Mouse (Mus musculus): ENCODE measurements around the gene Map3k14. TPM values are rescaled to one million over a fixed set of nuclear protein-coding genes. Genes with fewer than 3 reads are reported as not detected.
A peak's percentile ranks its signal among the peaks of the same experiment; 100 is the strongest.

Map3k14 gene
- polyA plus RNA-seq, 1 experiment from 2014 or later: 4.8 TPM

GRCm38 (mm10) chr11:103218517-103218901 lies 48.8 kb downstream of the Map3k14 start:
- H3K27ac ChIP-seq (replicated peaks): peak overlapping the region; percentile 84
- peaks cover 8% of the 10 kb centered on the region for H3K4me1 ChIP-seq (replicated peaks)
- H3K9me3 ChIP-seq: no peaks in the 10 kb centered on the region
- peak; percentile 25; the same call in 1 of the 2 replicates for ATAC-seq (ENCODE audit: low FRiP score, low read depth)
- WGBS: 25% methylated on average over 6 of the region's 6 CpGs
- H3K9ac ChIP-seq: peak overlapping the region; percentile 84
- peak overlapping the region; percentile 99 for H3K4me2 ChIP-seq
- peaks cover 6% of the 10 kb centered on the region; the same call in 1 of the 2 replicates for H3K36me3 ChIP-seq
- H3K4me3 ChIP-seq: peak overlapping the region; percentile 59
- H3K27me3 ChIP-seq: no peaks in the 10 kb centered on the region; the same call in 1 of the 2 replicates

GRCm38 (mm10) chr11:103217790-103218516 lies 49.3 kb downstream of the Map3k14 start, which contains the start of gene Spata32:
TSS of gene Spata32 (minus strand) at chr11:103218432.
- Histone ChIP-seq H3K36me3 (peaks cover 6% of the 10 kb centered on the region; the same call in 1 of the 2 replicates), H3K4me3 (peak within 1 kb of the TSS; percentile 59), H3K4me2 (peak within 1 kb of the TSS; percentile 99), H3K27ac (replicated peaks) (peak within 1 kb of the TSS; percentile 84), H3K4me1 (replicated peaks) (peaks cover 8% of the 10 kb centered on the region), H3K27me3 (no peaks in the 10 kb centered on the region; the same call in 1 of the 2 replicates), H3K9me3 (no peaks in the 10 kb centered on the region), H3K9ac (peak within 1 kb of the TSS; percentile 84)
- WGBS: under 1% methylated on average over 45 of the region's 45 CpGs
- peak; percentile 90 for ATAC-seq (ENCODE audit: low FRiP score, low read depth)

- Histone ChIP-seq H3K9me3 (no peaks in the 10 kb centered on the region), H3K36me3 (no peaks in the 10 kb centered on the region), H3K4me2 (no peak overlapping the region), H3K27me3 (no peaks in the 10 kb centered on the region; the same call in 1 of the 2 replicates), H3K4me3 (no peak overlapping the region), H3K27ac (replicated peaks) (no peak overlapping the region), H3K9ac (no peak overlapping the region), H3K4me1 (replicated peaks) (peaks cover 8% of the 10 kb centered on the region)
- WGBS: 63% methylated on average over 1 of the region's 1 CpGs
- no peak for ATAC-seq (ENCODE audit: low FRiP score, low read depth)
Measured at GRCm38 (mm10) chr11:103215355-103215754, 51.9 kb downstream of the Map3k14 start.

GRCm38 (mm10) chr11:103213712-103214111 lies 53.6 kb downstream of the Map3k14 start:
- no peak overlapping the region for H3K9ac ChIP-seq
- H3K4me2 ChIP-seq: no peak overlapping the region
- peaks cover 7% of the 10 kb centered on the region for H3K4me1 ChIP-seq (replicated peaks)
- no peaks in the 10 kb centered on the region for H3K36me3 ChIP-seq
- H3K9me3 ChIP-seq: no peaks in the 10 kb centered on the region
- no peak overlapping the region for H3K4me3 ChIP-seq
- no peak overlapping the region for H3K27ac ChIP-seq (replicated peaks)
- no peak for ATAC-seq (ENCODE audit: low FRiP score, low read depth)
- 85% methylated on average over 5 of the region's 5 CpGs for WGBS
- no peaks in the 10 kb centered on the region; the same call in 1 of the 2 replicates for H3K27me3 ChIP-seq

GRCm38 (mm10) chr11:103210291-103210690 lies 57.0 kb downstream of the Map3k14 start:
- no peak for ATAC-seq (ENCODE audit: low FRiP score, low read depth)
- Histone ChIP-seq H3K9me3 (no peaks in the 10 kb centered on the region), H3K27me3 (no peaks in the 10 kb centered on the region), H3K4me3 (no peak overlapping the region), H3K9ac (no peak overlapping the region), H3K36me3 (no peaks in the 10 kb centered on the region), H3K27ac (replicated peaks) (no peak overlapping the region), H3K4me2 (no peak overlapping the region), H3K4me1 (replicated peaks) (no peaks in the 10 kb centered on the region)
- WGBS: 71% methylated on average over 8 of the region's 8 CpGs

- WGBS: 81% methylated on average over 3 of the region's 3 CpGs
- Histone ChIP-seq H3K36me3 (no peaks in the 10 kb centered on the region), H3K27me3 (no peaks in the 10 kb centered on the region)
Measured at GRCm38 (mm10) chr11:103208458-103208857, 58.8 kb downstream of the Map3k14 start, which contains the start of gene 1700023F06Rik. TSS of gene 1700023F06Rik (minus strand) at chr11:103208558.

GRCm38 (mm10) chr11:103206203-103206602 lies 61.1 kb downstream of the Map3k14 start:
- H3K4me2 ChIP-seq: no peak overlapping the region
- H3K9me3 ChIP-seq: no peaks in the 10 kb centered on the region
- H3K27me3 ChIP-seq: no peaks in the 10 kb centered on the region
- no peak overlapping the region for H3K9ac ChIP-seq
- no peak overlapping the region for H3K27ac ChIP-seq (replicated peaks)
- no peak for ATAC-seq (ENCODE audit: low FRiP score, low read depth)
- no peaks in the 10 kb centered on the region for H3K36me3 ChIP-seq
- WGBS: 89% methylated on average over 6 of the region's 6 CpGs
- H3K4me3 ChIP-seq: no peak overlapping the region
- peaks cover 8% of the 10 kb centered on the region for H3K4me1 ChIP-seq (replicated peaks)

More at GRCm38 (mm10) chr11:103208458-103208857, 58.8 kb downstream of the Map3k14 start, which contains the start of gene 1700023F06Rik:
- Histone ChIP-seq H3K4me3 (no peak within 1 kb of the TSS), H3K4me2 (no peak within 1 kb of the TSS), H3K27ac (replicated peaks) (no peak within 1 kb of the TSS), H3K4me1 (replicated peaks) (no peaks in the 10 kb centered on the region), H3K9ac (no peak within 1 kb of the TSS), H3K9me3 (no peaks in the 10 kb centered on the region)
- ATAC-seq (ENCODE audit: low FRiP score, low read depth): no peak

GRCm38 (mm10) chr11:103202376-103202775 lies 64.9 kb downstream of the Map3k14 start:
- Histone ChIP-seq H3K4me2 (no peak overlapping the region), H3K27ac (replicated peaks) (no peak overlapping the region), H3K4me1 (replicated peaks) (peaks cover 29% of the 10 kb centered on the region), H3K4me3 (no peak overlapping the region), H3K27me3 (peaks cover 24% of the 10 kb centered on the region), H3K9ac (no peak overlapping the region), H3K36me3 (no peaks in the 10 kb centered on the region), H3K9me3 (no peaks in the 10 kb centered on the region)
- no peak for ATAC-seq (ENCODE audit: low FRiP score, low read depth)

GRCm38 (mm10) chr11:103201664-103202063 lies 65.6 kb downstream of the Map3k14 start:
- ATAC-seq (ENCODE audit: low FRiP score, low read depth): no peak; the same call in 1 of the 2 replicates
- Histone ChIP-seq H3K36me3 (no peaks in the 10 kb centered on the region), H3K27me3 (peaks cover 32% of the 10 kb centered on the region), H3K9ac (no peak overlapping the region), H3K4me3 (no peak overlapping the region), H3K4me2 (no peak overlapping the region), H3K4me1 (replicated peaks) (peaks cover 29% of the 10 kb centered on the region), H3K9me3 (no peaks in the 10 kb centered on the region), H3K27ac (replicated peaks) (no peak overlapping the region)
- 23% methylated on average over 6 of the region's 6 CpGs for WGBS

GRCm38 (mm10) chr11:103198911-103199803 lies 68.1 kb downstream of the Map3k14 start:
- under 1% methylated on average over 59 of the region's 59 CpGs for WGBS
- peak; percentile 79 for ATAC-seq (ENCODE audit: low FRiP score, low read depth)
- Histone ChIP-seq H3K27me3 (peaks cover 57% of the 10 kb centered on the region), H3K9ac (peak overlapping the region; percentile 73), H3K9me3 (no peaks in the 10 kb centered on the region), H3K4me1 (replicated peaks) (peaks cover 29% of the 10 kb centered on the region), H3K27ac (replicated peaks) (peak overlapping the region; percentile 49; the same call in 1 of the 2 replicates), H3K4me2 (peak overlapping the region; percentile 99), H3K4me3 (peak overlapping the region; percentile 54), H3K36me3 (0 out of 2 replicates have a peak, but pooled peaks cover 2% of the 10 kb centered on the region)

GRCm38 (mm10) chr11:103198339-103198738 lies 68.9 kb downstream of the Map3k14 start:
- ATAC-seq (ENCODE audit: low FRiP score, low read depth): no peak
- Histone ChIP-seq H3K9ac (no peak overlapping the region), H3K4me2 (peak overlapping the region; percentile 99), H3K9me3 (no peaks in the 10 kb centered on the region), H3K36me3 (0 out of 2 replicates have a peak, but pooled peaks cover 2% of the 10 kb centered on the region), H3K27me3 (peaks cover 65% of the 10 kb centered on the region), H3K4me1 (replicated peaks) (peaks cover 29% of the 10 kb centered on the region), H3K4me3 (peak overlapping the region; percentile 54), H3K27ac (replicated peaks) (no peak overlapping the region)
- 8% methylated on average over 16 of the region's 16 CpGs for WGBS
